Mouse (Mus musculus) lung, postnatal 4 days (tissue): Measurements from ENCODE around the gene Mink1.

Experiments used
- DNase-seq, 2 experiments: peaks; one replicate each; pipeline ENCODE4 v3.0.0; 2021

The Mink1 gene

GRCm38 (mm10) chr11:70638714-70639278 lies 76.1 kb downstream of the Mink1 start, which contains the start of gene Gp1ba:
Gene Gp1ba (plus strand): TSS chr11:70639122.
- DNase-seq: no peak

GRCm38 (mm10) chr11:70639976-70640375 lies 77.3 kb downstream of the Mink1 start:
- no peak for DNase-seq

- DNase-seq: no peak
Observed at GRCm38 (mm10) chr11:70641241-70641640, 78.6 kb downstream of the Mink1 start.

GRCm38 (mm10) chr11:70643051-70643450 lies 80.4 kb downstream of the Mink1 start:
- DNase-seq: no peak

GRCm38 (mm10) chr11:70644564-70645103 lies 82.0 kb downstream of the Mink1 start:
- DNase-seq: no peak

GRCm38 (mm10) chr11:70645461-70646258 lies 83.0 kb downstream of the Mink1 start:
- DNase-seq: no peak

GRCm38 (mm10) chr11:70646259-70646555 lies 83.5 kb downstream of the Mink1 start:
- DNase-seq: no peak

GRCm38 (mm10) chr11:70646691-70647650 lies 84.3 kb downstream of the Mink1 start, which contains the start of the genes Rnf167 and Slc25a11:
Gene Rnf167 (plus strand): TSS chr11:70647235.
Gene Slc25a11 (minus strand): TSS chr11:70647479.
- peak; percentile 98 for DNase-seq

- DNase-seq: peak; percentile 57 to 59
Observed at GRCm38 (mm10) chr11:70647716-70648420, 85.2 kb downstream of the Mink1 start.

- DNase-seq: no peak
Observed at GRCm38 (mm10) chr11:70648512-70648911, 85.8 kb downstream of the Mink1 start.

GRCm38 (mm10) chr11:70649185-70649734 lies 86.6 kb downstream of the Mink1 start:
- no peak for DNase-seq

- DNase-seq: peak in 1 of 2 experiments; percentile 39
Observed at GRCm38 (mm10) chr11:70650322-70651175, 87.9 kb downstream of the Mink1 start.

GRCm38 (mm10) chr11:70651391-70651790 lies 88.7 kb downstream of the Mink1 start:
- DNase-seq: no peak

GRCm38 (mm10) chr11:70652029-70652883 lies 89.6 kb downstream of the Mink1 start:
- no peak for DNase-seq

- no peak for DNase-seq
Observed at GRCm38 (mm10) chr11:70652884-70653344, 90.2 kb downstream of the Mink1 start.

GRCm38 (mm10) chr11:70653345-70654197 lies 90.9 kb downstream of the Mink1 start:
- peak; percentile 82 to 85 for DNase-seq

GRCm38 (mm10) chr11:70654198-70654922 lies 91.7 kb downstream of the Mink1 start, which contains the start of gene Pfn1:
Gene Pfn1 (minus strand): TSS chr11:70654644.
- DNase-seq: peak; percentile 85 to 88
